8 mouse cellular contexts compared by ENCODE assay signal in genomic region chr5:57716421-57717237, GRCm38 (mm10). TPM values are rescaled to one million over a fixed set of nuclear protein-coding genes. Genes with fewer than 3 reads are reported as not detected.
DNase-seq lines count a peak whose midpoint lies in the region; ATAC-seq and TF ChIP-seq lines count a peak whose summit lies in the region.

No protein-coding gene starts in this region.

- H3K36me3 ChIP-seq in embryonic facial prominence, embryonic 12.5 days, result no peaks in the 10 kb centered on the region
- H3K36me3 ChIP-seq in heart, embryonic 12.5 days, result 0 out of 2 replicates have a peak, but pooled peaks cover under 1% of the 10 kb centered on the region
- H3K36me3 ChIP-seq in liver, embryonic 12.5 days, result no peaks in the 10 kb centered on the region
- no peaks in the 10 kb centered on the region for H3K36me3 ChIP-seq in neural tube, embryonic 14.5 days (ENCODE audit: control insufficient read depth, insufficient read depth, low read length)

- H3K27me3 ChIP-seq in embryonic facial prominence, embryonic 12.5 days, result 0 out of 2 replicates have a peak, but pooled peaks cover 12% of the 10 kb centered on the region
- H3K27me3 ChIP-seq in heart, embryonic 12.5 days (replicated peaks), result no peaks in the 10 kb centered on the region
- peaks cover 69% of the 10 kb centered on the region for H3K27me3 ChIP-seq in liver, embryonic 12.5 days (replicated peaks)
- H3K27me3 ChIP-seq in neural tube, embryonic 14.5 days (ENCODE audit: control insufficient read depth, insufficient read depth, low read length), result peaks cover 11% of the 10 kb centered on the region; the same call in 1 of the 2 replicates

- no peak for ATAC-seq in embryonic facial prominence, embryonic 12.5 days (ENCODE audit: insufficient number of reproducible peaks, insufficient read depth, low FRiP score, low TSS enrichment)
- no peak for ATAC-seq in heart, embryonic 12.5 days (ENCODE audit: insufficient number of reproducible peaks, low FRiP score)
- ATAC-seq in liver, embryonic 12.5 days, result no peak; the same call in 1 of the 2 replicates
- ATAC-seq in neural tube, embryonic 14.5 days (ENCODE audit: low read depth), result no peak

- peak overlapping the region; percentile 95 for H3K27ac ChIP-seq in embryonic facial prominence, embryonic 12.5 days
- peak overlapping the region; percentile 99 for H3K27ac ChIP-seq in heart, embryonic 12.5 days (ENCODE audit: poor library complexity, severe bottlenecking)
- peak overlapping the region; percentile 69 for H3K27ac ChIP-seq in liver, embryonic 12.5 days
- peak overlapping the region; percentile 88 for H3K27ac ChIP-seq in neural tube, embryonic 14.5 days (ENCODE audit: low read depth, low read length)

- H3K4me1 ChIP-seq in lung, adult 2 months (ENCODE audit: control insufficient read depth, insufficient read depth, low read length), result peaks cover 12% of the 10 kb centered on the region
- peaks cover 18% of the 10 kb centered on the region for H3K4me1 ChIP-seq in embryonic facial prominence, embryonic 12.5 days
- H3K4me1 ChIP-seq in heart, embryonic 12.5 days (replicated peaks), result no peaks in the 10 kb centered on the region
- H3K4me1 ChIP-seq in liver, embryonic 12.5 days, result peaks cover 58% of the 10 kb centered on the region
- peaks cover 6% of the 10 kb centered on the region; the same call in 1 of the 2 replicates for H3K4me1 ChIP-seq in neural tube, embryonic 14.5 days (ENCODE audit: control insufficient read depth, insufficient read depth, low read length)

- WGBS in lung, adult 2 months, result under 1% methylated on average over 29 of the region's 29 CpGs
- under 1% methylated on average over 29 of the region's 29 CpGs for WGBS in embryonic facial prominence, embryonic 12.5 days
- WGBS in heart, embryonic 12.5 days, result under 1% methylated on average over 29 of the region's 29 CpGs
- WGBS in liver, embryonic 12.5 days (ENCODE audit: insufficient replicate concordance), result under 1% methylated on average over 29 of the region's 29 CpGs
- WGBS in neural tube, embryonic 14.5 days, result under 1% methylated on average over 29 of the region's 29 CpGs

- no peaks in the 10 kb centered on the region for H3K9me3 ChIP-seq in embryonic facial prominence, embryonic 12.5 days
- no peaks in the 10 kb centered on the region for H3K9me3 ChIP-seq in heart, embryonic 12.5 days (replicated peaks)
- no peaks in the 10 kb centered on the region for H3K9me3 ChIP-seq in liver, embryonic 12.5 days (replicated peaks)
- no peaks in the 10 kb centered on the region for H3K9me3 ChIP-seq in neural tube, embryonic 14.5 days (ENCODE audit: control insufficient read depth, low read length)

- TF ChIP-seq CTCF in lung, adult 2 months (IDR thresholded peaks at IDR 0.05; ENCODE audit: insufficient read depth, low read length), result no peak

- H3K9ac ChIP-seq in embryonic facial prominence, embryonic 12.5 days, result peak overlapping the region; percentile 71
- peak overlapping the region; percentile 87 for H3K9ac ChIP-seq in heart, embryonic 12.5 days
- H3K9ac ChIP-seq in liver, embryonic 12.5 days, result peak overlapping the region; percentile 65
- peak overlapping the region; percentile 81 for H3K9ac ChIP-seq in neural tube, embryonic 14.5 days (replicated peaks; ENCODE audit: low read depth, low read length)

- TF ChIP-seq POLR2A in lung, adult 2 months (IDR thresholded peaks at IDR 0.05; ENCODE audit: borderline replicate concordance, extremely low read depth, low read depth, low read length), result no peak

- peak; percentile 7 for DNase-seq in lung, adult 2 months
- DNase-seq in lung, adult 18-20 months, result no peak
- peak; percentile 33 for DNase-seq in kidney, postnatal 10 days
- DNase-seq in urinary bladder, postnatal 4 days (ENCODE audit: low spot score in 2 of 2), result peak; percentile 54 to 59

- peak overlapping the region; percentile 36 for H3K4me3 ChIP-seq in lung, adult 2 months (replicated peaks; ENCODE audit: extremely low read depth, low read depth, low read length)
- H3K4me3 ChIP-seq in embryonic facial prominence, embryonic 12.5 days, result peak overlapping the region; percentile 64
- peak overlapping the region; percentile 77 for H3K4me3 ChIP-seq in heart, embryonic 12.5 days
- H3K4me3 ChIP-seq in liver, embryonic 12.5 days, result peak overlapping the region; percentile 64
- H3K4me3 ChIP-seq in neural tube, embryonic 14.5 days (ENCODE audit: low read depth, low read length), result peak overlapping the region; percentile 73

- peak overlapping the region; percentile 87 for H3K4me2 ChIP-seq in embryonic facial prominence, embryonic 12.5 days (replicated peaks)
- H3K4me2 ChIP-seq in heart, embryonic 12.5 days, result peak overlapping the region; percentile 87
- H3K4me2 ChIP-seq in liver, embryonic 12.5 days, result peak overlapping the region; percentile 84
- peak overlapping the region; percentile 69 for H3K4me2 ChIP-seq in neural tube, embryonic 14.5 days (ENCODE audit: low read depth, low read length)

RNA-seq across cellular contexts. Expression of gene Pcdh7, which starts 1.1 kb away (rescaled TPM):
- polyA plus RNA-seq in lung, adult 2 months (2012; rRNA removed), result 5.7 and 8.0 TPM in 2 replicates
- 14.2 and 14.9 TPM in 2 replicates for polyA plus RNA-seq in embryonic facial prominence, embryonic 12.5 days (2016; fragmentation: Nextera tagmentation; extraction: Ambion mirVana)
- polyA plus RNA-seq in heart, embryonic 12.5 days (2016; fragmentation: Nextera tagmentation; extraction: Ambion mirVana), result 25.9 TPM in 2 replicates
- 2.2 and 2.4 TPM in 2 replicates for polyA plus RNA-seq in liver, embryonic 12.5 days (2016; fragmentation: Nextera tagmentation; extraction: Ambion mirVana)
- 40.9 and 47.6 TPM in 2 replicates for polyA plus RNA-seq in neural tube, embryonic 14.5 days (2014; fragmentation: Nextera tagmentation; extraction: Ambion mirVana)

Comparison
In these comparisons a context has a peak if more than half of its experiments do, and no peak if none do; other contexts are left out.
1. DNase-seq: peak in lung, adult 2 months (single experiment), kidney, postnatal 10 days (single experiment) and urinary bladder, postnatal 4 days (2 of 2); none in lung, adult 18-20 months (0 of 2).
2. Peak in every context shown above with its lines, with median percentiles within 50 percentile points of each other: H3K4me3 ChIP-seq, H3K27ac ChIP-seq, H3K4me2 ChIP-seq and H3K9ac ChIP-seq.